Mouse (Mus musculus) embryo, embryonic 9.5 days (tissue): ENCODE data around the gene Rpl29.
A peak's percentile ranks its signal among the peaks of the same experiment; 100 is the strongest.

Experiments
- DNase-seq: peaks from one replicate; pipeline ENCODE4 v3.0.0-alpha.2; 2017; ENCODE audit errors: extremely low spot score

Rpl29 gene

GRCm38 (mm10) chr9:106429221-106430014, at the start of gene Rpl29:
Rpl29 (plus strand) TSS chr9:106429454.
- DNase-seq, result peak; percentile 98

GRCm38 (mm10) chr9:106386181-106386864, 42.9 kb upstream of the Rpl29 start:
- no peak for DNase-seq

- no peak for DNase-seq
These were observed 36.3 kb upstream of the Rpl29 start for GRCm38 (mm10) chr9:106392828-106393527.

- no peak for DNase-seq
These were observed 35.7 kb upstream of the Rpl29 start for GRCm38 (mm10) chr9:106393548-106393947.

- peak; percentile 53 for DNase-seq
These were observed 34.3 kb upstream of the Rpl29 start for GRCm38 (mm10) chr9:106394649-106395602.

GRCm38 (mm10) chr9:106397733-106398132, 31.5 kb upstream of the Rpl29 start:
- DNase-seq, result no peak

GRCm38 (mm10) chr9:106398667-106399311, 30.5 kb upstream of the Rpl29 start:
- no peak for DNase-seq

- DNase-seq, result no peak
These were observed 29.4 kb upstream of the Rpl29 start for GRCm38 (mm10) chr9:106399808-106400207.

GRCm38 (mm10) chr9:106402149-106402548, 27.1 kb upstream of the Rpl29 start:
- DNase-seq, result no peak

- no peak for DNase-seq
These were observed 26.5 kb upstream of the Rpl29 start for GRCm38 (mm10) chr9:106402607-106403375.

- DNase-seq, result peak; percentile 66
These were observed 24.0 kb upstream of the Rpl29 start for GRCm38 (mm10) chr9:106405275-106405674.

- no peak for DNase-seq
These were observed 22.7 kb upstream of the Rpl29 start for GRCm38 (mm10) chr9:106406443-106407078.

GRCm38 (mm10) chr9:106409096-106409495, 20.2 kb upstream of the Rpl29 start:
- DNase-seq, result no peak

- no peak for DNase-seq
These were observed 19.1 kb upstream of the Rpl29 start for GRCm38 (mm10) chr9:106410086-106410650.

- no peak for DNase-seq
These were observed 18.1 kb upstream of the Rpl29 start for GRCm38 (mm10) chr9:106411091-106411594.

- no peak for DNase-seq
These were observed 17.5 kb upstream of the Rpl29 start for GRCm38 (mm10) chr9:106411729-106412128.

- DNase-seq, result no peak
These were observed 17.0 kb upstream of the Rpl29 start for GRCm38 (mm10) chr9:106412210-106412609.

- no peak for DNase-seq
These were observed 15.6 kb upstream of the Rpl29 start for GRCm38 (mm10) chr9:106413606-106414005.

- DNase-seq, result no peak
These were observed 12.4 kb upstream of the Rpl29 start for GRCm38 (mm10) chr9:106416826-106417225.
